Mouse (Mus musculus) leukemia stem cell, adult 10-12 weeks (primary cell): ENCODE results near the gene Rdh8. TPM values are rescaled to one million over a fixed set of nuclear protein-coding genes. Genes with fewer than 3 reads are reported as not detected.

Experiments used
- polyA plus RNA-seq: library from polyadenylated mRNA; stranded (reverse); fragments of >175 nt; gene quantifications from 2 replicates; pipeline ENCODE4 v1.2.3, GENCODE M21; 2012; ENCODE audit warnings: low replicate concordance

Rdh8 gene
- not detected in 2 replicates for polyA plus RNA-seq

GRCm38 (mm10) chr9:20818236-20818635 lies at the start of gene Rdh8:
Rdh8 (plus strand) TSS chr9:20818503.

GRCm38 (mm10) chr9:20814521-20815272 lies 3.6 kb upstream of the Rdh8 start, which contains the start of gene Col5a3:
Col5a3 (minus strand) TSS chr9:20815067.

GRCm38 (mm10) chr9:20868448-20869001 lies 50.2 kb downstream of the Rdh8 start, which contains the start of gene A230050P20Rik:
A230050P20Rik (plus strand) TSS chr9:20868642.

Other genes starting within 250 kb of the Rdh8 start
- gene Zfp846, start 237.2 kb upstream of the Rdh8 start, polyA plus RNA-seq = 4.7 and 16.6 TPM in 2 replicates
- gene Ubl5, start 175.6 kb upstream of the Rdh8 start, polyA plus RNA-seq = 1.8 and 4.6 TPM in 2 replicates
- 7.7 and 22.6 TPM in 2 replicates for gene Fbxl12, start 173.7 kb upstream of the Rdh8 start, polyA plus RNA-seq
- gene Pin1, start 166.4 kb upstream of the Rdh8 start, polyA plus RNA-seq = 15.2 and 16.6 TPM in 2 replicates
- gene Olfm2, start 72.2 kb upstream of the Rdh8 start, polyA plus RNA-seq = not detected in 2 replicates
- gene Col5a3, start 3.4 kb upstream of the Rdh8 start, polyA plus RNA-seq = 0.24 and 0.25 TPM in 2 replicates
- 60.4 and 133 TPM in 2 replicates for gene A230050P20Rik, start 50.1 kb downstream of the Rdh8 start, polyA plus RNA-seq
- 1.7 and 3.7 TPM in 2 replicates for gene Angptl6, start 61.2 kb downstream of the Rdh8 start, polyA plus RNA-seq
- gene Ppan, start 69.7 kb downstream of the Rdh8 start, polyA plus RNA-seq = 202 and 218 TPM in 2 replicates
- gene Eif3g, start 80.1 kb downstream of the Rdh8 start, polyA plus RNA-seq = 272 and 644 TPM in 2 replicates
- 96.3 and 121 TPM in 2 replicates for gene Dnmt1, start 141.4 kb downstream of the Rdh8 start, polyA plus RNA-seq
- 2.7 and 3.3 TPM in 2 replicates for gene S1pr2, start 158.3 kb downstream of the Rdh8 start, polyA plus RNA-seq
- gene Mrpl4, start 184.2 kb downstream of the Rdh8 start, polyA plus RNA-seq = 27.8 and 104 TPM in 2 replicates
- gene Icam1, start 197.5 kb downstream of the Rdh8 start, polyA plus RNA-seq = 8.4 and 14.7 TPM in 2 replicates
- gene Icam4, start 210.9 kb downstream of the Rdh8 start, polyA plus RNA-seq = 75.9 and 114 TPM in 2 replicates
- 4.4 and 5.0 TPM in 2 replicates for gene Icam5, start 213.6 kb downstream of the Rdh8 start, polyA plus RNA-seq
- 9.5 and 16.3 TPM in 2 replicates for gene Zglp1, start 248.6 kb downstream of the Rdh8 start, polyA plus RNA-seq